Mouse (Mus musculus): ENCODE measurements around the gene Slc37a4.

GRCm38 (mm10) chr9:44396684-44397411 is at the start of gene Slc37a4:
- no peak for TF ChIP-seq CTCF (conservative IDR thresholded peaks at IDR 0.05; ENCODE audit: insufficient read depth, insufficient read length, low read depth, low read length)
- TF ChIP-seq POLR2A (IDR thresholded peaks at IDR 0.05; ENCODE audit: low read depth, low read length) = peak; percentile 80
